Comparison of ENCODE assay signal across 8 mouse cellular contexts in genomic region chr6:101650348-101650747, GRCm38 (mm10).
A peak's percentile ranks its signal among the peaks of the same experiment; 100 is the strongest.
DNase-seq lines count a peak whose midpoint lies in the region; ATAC-seq and TF ChIP-seq lines count a peak whose summit lies in the region.
"Not testable (repeated sequence)": the region's sequence is repeated elsewhere in the genome, so short reads cannot be mapped to it uniquely, and the experiment has no call there.

No protein-coding gene starts in this region.

- not testable (repeated sequence) for H3K9me3 ChIP-seq in forebrain, embryonic 12.5 days; heart, postnatal 0 days (replicated peaks; ENCODE audit: control insufficient read depth, low read length); midbrain, embryonic 11.5 days (ENCODE audit: control insufficient read depth, low read length); stomach, postnatal 0 days (ENCODE audit: control insufficient read depth, low read length)

- CTCF ChIA-PET in Patski (lab: Charles Lee), result interaction anchor here (0.6 to 1.5 kb wide), 5 partner anchors 10 to 1625 kb away, joined by 3 to 4 read pairs (median 4); no protein-coding TSS in a partner anchor

- DNase-seq in Patski (ENCODE audit: low read depth, low spot score), result peak; percentile 10
- peak in 1 of 2 experiments; percentile 25 for DNase-seq in cerebellum, adult 2 months
- DNase-seq in heart, postnatal 0 days (ENCODE audit: low spot score), result peak; percentile 29
- peak; percentile 51 to 81 for DNase-seq in kidney, postnatal 36 days
- peak; percentile 58 to 63 for DNase-seq in left cerebral cortex, postnatal 36 days (ENCODE audit: low spot score in 2 of 2)
- DNase-seq in midbrain, embryonic 11.5 days (ENCODE audit: low spot score, missing footprints), result peak; percentile 98
- DNase-seq in stomach, postnatal 0 days (ENCODE audit: low spot score), result peak; percentile 71

- intact Hi-C loops in left cerebral cortex, postnatal 36 days (cut with DNase I), result loop anchor here (10.0 kb wide), 1 partner anchor 944 kb away; no protein-coding TSS in a partner anchor

- WGBS in cerebellum, adult 2 months, result 7% methylated on average over 5 of the region's 6 CpGs
- 8% methylated on average over 5 of the region's 6 CpGs for WGBS in forebrain, embryonic 12.5 days
- WGBS in heart, postnatal 0 days, result 4% methylated on average over 5 of the region's 6 CpGs
- WGBS in midbrain, embryonic 11.5 days, result 10% methylated on average over 5 of the region's 6 CpGs
- 6% methylated on average over 5 of the region's 6 CpGs for WGBS in stomach, postnatal 0 days

- H3K4me2 ChIP-seq in forebrain, embryonic 12.5 days; heart, postnatal 0 days (ENCODE audit: low read depth, low read length); midbrain, embryonic 11.5 days; stomach, postnatal 0 days (replicated peaks; ENCODE audit: low read depth): not testable (repeated sequence)

- not testable (repeated sequence) for H3K27me3 ChIP-seq in Patski; cerebellum, adult 2 months (ENCODE audit: control insufficient read depth, insufficient read depth, low read length); forebrain, embryonic 12.5 days; heart, postnatal 0 days (ENCODE audit: control insufficient read depth, insufficient read depth, low read length); midbrain, embryonic 11.5 days (ENCODE audit: control insufficient read depth, insufficient read depth, low read length); stomach, postnatal 0 days (ENCODE audit: control insufficient read depth, insufficient read depth, low read length)

- in situ Hi-C loops in Patski (cut with MboI; ENCODE audit: low pct_unique_long_range_greater_than_20kb), result loop anchor here (10.0 to 25.0 kb wide), 2 partner anchors 1537 to 1624 kb away; no protein-coding TSS in a partner anchor

- H3K4me3 ChIP-seq in cerebellum, adult 2 months (replicated peaks; ENCODE audit: insufficient read depth, low read depth, low read length); forebrain, embryonic 12.5 days (replicated peaks); heart, postnatal 0 days (ENCODE audit: low read depth, low read length); midbrain, embryonic 11.5 days (ENCODE audit: low read depth, low read length); stomach, postnatal 0 days (ENCODE audit: low read depth, low read length): not testable (repeated sequence)

- peak; percentile 61 for TF ChIP-seq CTCF in Patski (IDR thresholded peaks at IDR 0.05)
- TF ChIP-seq CTCF in cerebellum, adult 2 months (IDR thresholded peaks at IDR 0.05; ENCODE audit: borderline replicate concordance, insufficient read depth, low read depth, low read length), result 0 out of 2 replicates have a peak, but pooled peaks have one; percentile 27
- peak; percentile 54 for TF ChIP-seq CTCF in heart, postnatal 0 days (IDR thresholded peaks at IDR 0.05; ENCODE audit: low read depth)
- peak; percentile 71 for TF ChIP-seq CTCF in stomach, postnatal 0 days (IDR thresholded peaks at IDR 0.05; ENCODE audit: low read depth)

- H3K4me1 ChIP-seq in cerebellum, adult 2 months (ENCODE audit: control insufficient read depth, insufficient read depth, low read length); forebrain, embryonic 12.5 days; heart, postnatal 0 days (ENCODE audit: control insufficient read depth, insufficient read depth); midbrain, embryonic 11.5 days (ENCODE audit: control insufficient read depth, insufficient read depth, low read length); stomach, postnatal 0 days (replicated peaks; ENCODE audit: control insufficient read depth, insufficient read depth): not testable (repeated sequence)

- TF ChIP-seq POLR2A in cerebellum, adult 2 months (IDR thresholded peaks at IDR 0.05; ENCODE audit: borderline replicate concordance, insufficient read depth, low read length), result not testable (repeated sequence)

- H3K36me3 ChIP-seq in forebrain, embryonic 12.5 days (replicated peaks); heart, postnatal 0 days (replicated peaks; ENCODE audit: control insufficient read depth, insufficient read depth, low read length); midbrain, embryonic 11.5 days (ENCODE audit: control insufficient read depth, insufficient read depth, low read length); stomach, postnatal 0 days (ENCODE audit: control insufficient read depth, insufficient read depth, low read length): not testable (repeated sequence)

- not testable (repeated sequence) for H3K27ac ChIP-seq in cerebellum, adult 2 months (ENCODE audit: insufficient read depth, low read length); forebrain, embryonic 12.5 days; heart, postnatal 0 days (ENCODE audit: low read depth); midbrain, embryonic 11.5 days (ENCODE audit: low read depth, low read length); stomach, postnatal 0 days (replicated peaks)

- POLR2A ChIA-PET in Patski (lab: Charles Lee), result not testable (repeated sequence)

- not testable (repeated sequence) for TF ChIP-seq EP300 in heart, postnatal 0 days (IDR thresholded peaks at IDR 0.05; ENCODE audit: low read depth); stomach, postnatal 0 days (optimal IDR thresholded peaks at IDR 0.05)

- H3K9ac ChIP-seq in forebrain, embryonic 12.5 days; heart, postnatal 0 days (replicated peaks; ENCODE audit: low read depth, low read length); midbrain, embryonic 11.5 days (ENCODE audit: low read length); stomach, postnatal 0 days (ENCODE audit: low read length): not testable (repeated sequence)

- ATAC-seq in Patski; heart, postnatal 0 days (ENCODE audit: insufficient read depth, low read depth); stomach, postnatal 0 days (ENCODE audit: low FRiP score, low TSS enrichment): not testable (repeated sequence)
- ATAC-seq in forebrain, embryonic 12.5 days (ENCODE audit: low FRiP score), result 0 out of 2 replicates have a peak, but pooled peaks have one; percentile 51
- ATAC-seq in midbrain, embryonic 11.5 days (ENCODE audit: low FRiP score), result peak; percentile 54; the same call in 1 of the 2 replicates
